Mouse (Mus musculus) embryonic facial prominence, embryonic 11.5 days (tissue): Measurements from ENCODE around the gene 4933416C03Rik. TPM values are rescaled to one million over a fixed set of nuclear protein-coding genes. Genes with fewer than 3 reads are reported as not detected.

Experiments
- ATAC-seq: fragments of 200-750 bp; cut with Nextera tagmentation; replicated peaks from 2 replicates; pipeline ENCODE4 v1.8.0; 2017; ENCODE audit warnings: low read depth; ENCODE audit not compliant: insufficient number of reproducible peaks, low FRiP score, low TSS enrichment
- DNase-seq: peaks from one replicate; pipeline ENCODE4 v3.0.0-alpha.2; 2015; ENCODE audit warnings: low spot score
- H3K27ac ChIP-seq: fragments of 300-500 bp; sonication (generic); replicated peaks from 2 replicates; pipeline ENCODE4 v1.5.1; 2014; ENCODE audit warnings: mild to moderate bottlenecking, low read depth, low read length, control low read depth
- H3K27me3 ChIP-seq: fragments of 300-500 bp; sonication (generic); 2 replicates; pipeline ENCODE4 v1.6.1; 2014; ENCODE audit warnings: mild to moderate bottlenecking, low read length, moderate library complexity, mixed read lengths; ENCODE audit not compliant: control insufficient read depth, insufficient read depth
- H3K36me3 ChIP-seq: fragments of 300-500 bp; sonication (generic); replicated peaks from 2 replicates; pipeline ENCODE4 v1.6.1; 2014; ENCODE audit warnings: low read depth, mild to moderate bottlenecking, low read length, moderate library complexity, mixed read lengths; ENCODE audit not compliant: control insufficient read depth, insufficient read depth
- H3K4me1 ChIP-seq: fragments of 300-500 bp; sonication (generic); 2 replicates; pipeline ENCODE4 v1.6.1; 2014; ENCODE audit warnings: low read length, mixed read lengths; ENCODE audit not compliant: control insufficient read depth, insufficient read depth
- H3K4me2 ChIP-seq: fragments of 300-500 bp; sonication (generic); 2 replicates; pipeline ENCODE4 v1.6.1; 2014; ENCODE audit warnings: low read depth, mild to moderate bottlenecking, control low read depth, low read length, moderate library complexity
- H3K4me3 ChIP-seq: fragments of 300-500 bp; sonication (generic); 2 replicates; pipeline ENCODE4 v1.5.1; 2014; ENCODE audit warnings: low read depth, low read length, control low read depth
- H3K9ac ChIP-seq: fragments of 300-500 bp; sonication (generic); replicated peaks from 2 replicates; pipeline ENCODE4 v1.6.1; 2014; ENCODE audit warnings: mild to moderate bottlenecking, control low read depth, low read length
- H3K9me3 ChIP-seq: fragments of 300-500 bp; sonication (generic); replicated peaks from 2 replicates; pipeline ENCODE4 v1.6.1; 2016; ENCODE audit warnings: mild to moderate bottlenecking, low read length, inconsistent platforms, mixed read lengths; ENCODE audit not compliant: control insufficient read depth
- WGBS: fragments of 180-500 bp; shearing (Covaris S2); extraction: QIAGEN DNeasy Blood & Tissue Kit; methylation state at CpG from one replicate; pipeline ENCODE4 v1.1.7; 2014; 5-methylcytosine and 5-hydroxymethylcytosine counted together
- polyA plus RNA-seq: library from polyadenylated mRNA; unstranded; fragments of >200 nt; fragmentation: Nextera tagmentation; extraction: Ambion mirVana; gene quantifications from 2 replicates; pipeline ENCODE4 v1.2.1, GENCODE M21; 2014

Gene 4933416C03Rik
- polyA plus RNA-seq, 1 experiment from 2014 or later, result not detected

DNA sequence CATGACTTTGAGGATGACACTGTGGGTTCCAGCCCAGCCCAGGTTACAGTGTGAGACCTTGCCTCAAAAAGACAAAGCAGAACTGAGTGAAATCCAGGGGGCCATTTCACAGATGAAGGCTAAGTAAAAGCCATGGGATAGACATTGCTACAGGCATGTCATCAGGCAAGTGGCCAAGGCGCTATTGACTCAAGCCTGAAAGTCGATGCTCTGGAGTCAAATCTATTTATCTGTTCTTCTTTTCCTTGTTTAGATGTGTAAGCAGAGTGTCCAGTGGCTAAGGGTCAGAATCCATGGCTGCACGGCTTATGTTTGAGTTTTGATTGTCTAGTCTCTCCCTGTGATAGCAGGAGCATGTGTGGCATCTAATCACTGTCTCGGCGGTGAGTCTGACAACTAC is 35.1 kb downstream of the 4933416C03Rik start:
- Histone ChIP-seq H3K9me3 (no peaks in the 10 kb centered on the region), H3K4me3 (no peak overlapping the region), H3K27me3 (no peaks in the 10 kb centered on the region), H3K4me1 (no peaks in the 10 kb centered on the region), H3K9ac (no peak overlapping the region), H3K4me2 (no peak overlapping the region), H3K36me3 (no peaks in the 10 kb centered on the region), H3K27ac (no peak overlapping the region)
- no peak for DNase-seq
- ATAC-seq, result no peak
- WGBS, result 81% methylated on average over 5 of the region's 5 CpGs

DNA sequence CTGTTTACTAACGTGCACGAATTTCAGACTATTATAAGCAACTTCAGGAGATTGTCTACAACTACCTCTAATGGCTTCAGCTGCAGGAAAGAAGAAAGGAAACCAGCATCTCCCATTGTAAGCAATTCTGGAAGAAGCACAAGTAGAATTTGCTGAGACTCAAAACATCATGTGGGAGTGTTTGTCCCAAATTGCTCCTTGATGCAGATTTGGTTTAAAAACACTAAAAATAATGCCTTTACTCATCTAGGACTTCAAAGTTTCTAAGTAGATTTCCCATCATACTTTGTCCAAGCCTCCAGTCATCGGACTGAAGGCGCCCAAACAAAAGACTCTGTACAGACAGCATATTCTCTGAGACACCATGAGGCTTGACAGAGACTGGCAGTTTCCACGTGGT is 37.8 kb downstream of the 4933416C03Rik start:
- no peak overlapping the region for H3K27ac ChIP-seq
- H3K9me3 ChIP-seq, result no peaks in the 10 kb centered on the region
- no peaks in the 10 kb centered on the region for H3K36me3 ChIP-seq
- DNase-seq, result no peak
- no peaks in the 10 kb centered on the region for H3K27me3 ChIP-seq
- no peak overlapping the region for H3K4me3 ChIP-seq
- no peak overlapping the region for H3K4me2 ChIP-seq
- 89% methylated on average over 5 of the region's 5 CpGs for WGBS
- H3K9ac ChIP-seq, result no peak overlapping the region
- H3K4me1 ChIP-seq, result no peaks in the 10 kb centered on the region
- ATAC-seq, result no peak

Other genes starting within 250 kb of the 4933416C03Rik start
- 2.1 and 2.6 TPM in 2 replicates for gene Ptprr, start 95.7 kb downstream of the 4933416C03Rik start, polyA plus RNA-seq
- gene Ptprb, start 161.6 kb upstream of the 4933416C03Rik start, polyA plus RNA-seq, result 1.8 and 2.1 TPM in 2 replicates